Mouse (Mus musculus) embryonic stem cell, embryonic (primary cell): ENCODE results near the gene Wdr38.

Experiments
- CTCF ChIA-PET, 4 experiments: fragments of 300-600 bp in 2 of 4; fragments of 350-600 bp in 2 of 4; sonication (Branson Sonifier 250); formaldehyde crosslinking; loops; one replicate each; lab custom pipeline; 2022; ENCODE audit warnings: inconsistent platforms in 2 of 4; lab: Charles Lee
- POLR2A ChIA-PET, 4 experiments: fragments of 300-600 bp in 2 of 4; fragments of 350-600 bp in 2 of 4; sonication (Branson Sonifier 250); formaldehyde crosslinking; loops; one replicate each; lab custom pipeline; 2022; ENCODE audit warnings: antibody characterized with exemption in 4 of 4, inconsistent platforms in 1 of 4; lab: Charles Lee

Gene Wdr38

DNA sequence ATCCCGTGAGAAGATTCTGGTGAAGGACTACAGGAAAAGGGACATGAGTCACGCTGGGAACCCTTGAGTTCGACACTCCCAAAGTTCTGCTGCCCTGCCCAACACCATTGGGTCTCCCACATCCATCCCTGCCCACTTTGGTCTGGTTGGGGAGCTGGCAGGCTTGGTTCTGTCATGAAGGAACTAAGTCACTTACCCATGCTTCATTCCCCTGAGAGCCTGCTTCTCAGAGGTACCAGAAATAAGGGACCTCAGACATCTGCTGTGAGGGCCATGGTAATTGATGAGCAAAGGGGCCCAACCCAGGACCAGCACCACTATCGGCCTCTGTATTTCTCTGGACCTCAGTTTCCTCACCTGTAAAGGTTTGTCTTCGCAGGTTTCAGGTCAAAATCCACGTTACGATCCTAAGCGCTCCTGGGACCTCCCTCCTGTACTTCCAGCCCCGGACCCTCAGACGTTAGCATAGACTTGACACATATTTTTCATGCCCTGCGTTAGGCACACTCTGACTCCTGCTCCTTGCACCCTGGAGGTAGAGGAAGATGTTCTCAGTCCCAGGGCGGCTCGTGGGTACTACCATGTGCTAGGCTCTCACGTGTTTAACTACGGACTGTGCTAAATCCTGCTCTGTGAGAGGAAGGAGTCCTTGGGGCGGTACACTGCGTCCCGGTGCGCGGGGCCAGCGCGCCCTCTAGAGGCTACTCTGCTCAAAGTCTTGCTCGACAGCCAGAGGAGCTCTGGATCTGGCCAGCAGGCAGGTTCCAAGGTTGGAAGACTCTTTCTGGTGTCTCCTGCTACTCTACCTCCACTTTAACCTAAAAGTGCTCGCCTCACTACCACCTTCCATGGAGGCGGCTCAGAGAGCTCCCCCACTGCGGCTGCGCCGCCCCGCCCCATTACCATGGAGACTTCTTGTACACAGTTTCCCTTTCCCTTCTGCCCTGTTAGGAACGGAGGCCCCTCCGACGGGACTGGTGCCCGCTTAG lies at the start of gene Wdr38:
Gene Wdr38, plus strand, starts transcription at position 91 of the 989 bp plus-strand sequence.
- CTCF ChIA-PET: interaction anchor here (0.5 to 2.0 kb wide), 43 partner anchors 8 to 792 kb away, joined by 3 to 23 read pairs (median 4); partner anchors contain the start of genes Olfml2a (in 4 of the 4), Rpl35 (in 2 of the 4) and Nr6a1 (in 1 of the 4)
- POLR2A ChIA-PET: interaction anchor here in 3 of 4 experiments (0.7 to 13.2 kb wide), 20 partner anchors 8 to 407 kb away, joined by 3 to 225 read pairs (median 6); partner anchors contain the start of gene Olfml2a (in 2 of the 3)

DNA sequence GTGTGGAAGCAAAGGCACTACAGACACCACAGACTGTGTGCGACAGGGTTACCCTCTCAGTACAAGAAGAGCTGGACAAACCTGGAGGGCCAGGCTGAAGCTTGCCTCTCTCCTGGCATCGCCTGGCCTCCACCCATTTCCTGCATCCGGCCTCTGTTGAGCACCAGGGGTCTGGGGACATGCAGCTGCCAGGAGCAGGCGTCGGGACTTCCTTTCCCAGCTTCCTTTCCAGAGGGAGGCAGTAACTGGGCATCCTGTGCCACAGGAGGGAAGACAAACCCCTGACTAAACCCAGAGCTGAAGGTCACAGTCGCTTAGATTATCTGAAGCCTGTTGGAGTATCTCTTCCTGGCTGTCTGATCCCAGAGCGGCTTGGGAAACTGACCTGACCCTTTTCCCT lies 49.7 kb upstream of the Wdr38 start:
- ChIA-PET CTCF (interaction anchor here in 1 of 4 experiments (0.5 kb wide), 1 partner anchor 16 kb away, joined by 7 read pairs; no protein-coding TSS in a partner anchor), POLR2A (interaction anchor here in 1 of 4 experiments (1.8 kb wide), 1 partner anchor 16 kb away, joined by 5 read pairs; the partner anchor contains the start of gene Olfml2a)

DNA sequence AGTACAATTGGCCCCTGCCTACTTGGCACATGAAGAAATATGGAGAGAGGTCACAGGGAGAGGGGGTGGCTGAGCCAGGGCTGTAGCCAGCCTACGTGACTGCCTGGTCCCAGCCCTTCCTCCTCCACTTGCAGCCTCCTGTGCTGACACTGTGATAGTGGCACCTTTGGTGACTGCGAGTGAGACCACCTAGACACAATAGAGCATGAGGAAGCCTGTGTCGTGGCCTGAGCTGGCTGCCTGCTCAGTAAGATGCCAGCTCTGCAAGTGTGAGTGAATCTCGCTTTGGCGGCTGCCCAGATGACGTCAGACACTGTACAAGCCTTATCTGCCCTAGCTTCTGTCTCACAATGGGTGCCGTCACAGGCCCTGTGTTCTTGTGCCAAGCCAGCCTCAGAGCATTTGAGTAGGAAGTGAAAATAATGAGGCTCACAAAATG lies 47.0 kb upstream of the Wdr38 start:
- POLR2A ChIA-PET: interaction anchor here in 2 of 4 experiments (0.7 to 1.7 kb wide), 5 partner anchors 23 to 240 kb away, joined by 3 to 4 read pairs (median 3); partner anchors contain the start of gene Scai (in 1 of the 2)
- CTCF ChIA-PET: interaction anchor here in 2 of 4 experiments (0.6 to 1.4 kb wide), 3 partner anchors 9 to 1809 kb away, joined by 3 to 6 read pairs (median 3); partner anchors contain the start of gene Olfml2a (in 1 of the 2)

DNA sequence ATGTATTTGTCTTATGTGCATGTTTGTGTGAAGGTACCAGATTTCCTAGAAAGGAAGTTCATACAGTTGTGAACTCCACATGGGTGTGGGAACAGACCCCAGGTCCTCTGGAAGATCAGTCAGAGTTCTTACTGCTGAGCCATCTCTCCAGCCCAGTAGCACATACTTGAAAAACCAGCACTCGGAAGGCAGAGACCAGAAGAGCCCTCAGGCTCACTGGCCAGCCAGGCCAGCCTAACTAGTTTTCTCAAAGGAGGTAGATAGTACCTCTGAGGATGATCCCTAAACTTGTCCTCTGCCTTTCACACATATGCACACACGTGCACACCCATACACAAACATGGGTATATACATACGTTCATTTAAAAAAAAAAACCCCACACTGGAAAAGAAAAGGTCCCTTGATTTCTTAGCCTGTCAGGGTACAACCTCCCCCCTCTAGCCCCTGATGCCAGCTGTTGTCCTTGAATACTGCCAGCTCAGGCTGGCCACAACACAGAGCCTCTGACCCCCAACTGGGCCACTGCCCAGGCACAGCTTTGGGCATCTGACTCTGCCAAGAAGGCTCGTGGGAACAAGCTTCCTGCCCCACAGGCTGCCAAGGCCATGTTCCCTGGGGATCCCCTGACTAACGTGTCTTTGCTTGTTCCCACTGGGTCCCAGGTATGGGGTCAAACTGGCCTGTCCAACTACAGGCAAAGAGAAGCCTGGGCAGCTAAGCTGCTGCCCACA lies 44.0 kb upstream of the Wdr38 start:
- POLR2A ChIA-PET: no interaction called here
- CTCF ChIA-PET: no interaction called here

DNA sequence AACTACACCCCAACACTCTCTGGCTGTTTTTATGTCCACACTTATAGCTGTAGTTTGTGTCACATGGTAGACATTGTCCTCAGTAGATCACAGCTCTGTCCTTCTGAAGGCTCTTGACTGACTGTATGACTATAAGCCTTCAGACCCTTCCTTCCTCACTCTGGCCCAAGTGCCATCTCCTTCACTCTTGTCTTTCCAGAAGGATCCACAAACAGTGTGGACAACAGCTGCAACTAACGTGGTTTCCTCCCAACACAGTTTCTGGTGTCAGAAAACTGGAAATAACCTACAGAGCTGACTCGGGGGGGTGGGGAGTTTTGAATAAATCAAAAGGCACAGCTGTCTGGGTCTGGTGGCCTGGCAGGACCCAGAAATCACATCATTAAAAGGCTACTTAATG lies 41.2 kb upstream of the Wdr38 start:
- POLR2A ChIA-PET: interaction anchor here in 1 of 4 experiments (0.5 to 1.2 kb wide), 2 partner anchors 17 to 22 kb away, joined by 3 to 4 read pairs; no protein-coding TSS in a partner anchor

DNA sequence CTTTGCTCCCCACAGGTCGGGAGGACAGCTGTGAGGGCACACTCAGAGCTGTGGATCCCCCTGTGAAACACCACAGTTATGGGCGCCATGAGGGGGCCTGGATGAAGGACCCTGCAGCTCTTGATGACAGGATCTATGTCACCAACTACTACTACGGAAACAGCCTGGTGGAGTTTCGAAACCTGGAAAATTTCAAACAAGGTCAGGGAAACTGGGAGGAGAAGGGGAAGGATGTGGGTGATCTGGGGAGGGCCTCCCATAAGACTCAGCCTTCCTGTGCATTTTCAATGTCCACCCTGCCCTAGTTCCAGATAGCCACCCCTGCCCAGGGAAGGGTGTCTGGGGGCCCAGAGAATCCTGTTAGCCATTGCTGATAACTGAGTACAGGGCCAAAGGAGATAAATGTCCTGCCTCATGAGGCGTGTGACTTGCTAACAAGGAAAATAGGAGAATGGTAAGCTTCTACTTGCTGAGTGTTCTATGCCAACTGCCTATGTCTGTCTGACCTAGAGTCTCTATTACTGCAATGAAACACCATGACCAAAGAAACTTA lies 39.5 kb upstream of the Wdr38 start:
- ChIA-PET POLR2A (interaction anchor here in 1 of 4 experiments (1.2 kb wide), 1 partner anchor 8 kb away, joined by 3 read pairs; no protein-coding TSS in a partner anchor), CTCF (no interaction called here)

More for the DNA sequence above, 41.2 kb upstream of the Wdr38 start:
- CTCF ChIA-PET: no interaction called here

DNA sequence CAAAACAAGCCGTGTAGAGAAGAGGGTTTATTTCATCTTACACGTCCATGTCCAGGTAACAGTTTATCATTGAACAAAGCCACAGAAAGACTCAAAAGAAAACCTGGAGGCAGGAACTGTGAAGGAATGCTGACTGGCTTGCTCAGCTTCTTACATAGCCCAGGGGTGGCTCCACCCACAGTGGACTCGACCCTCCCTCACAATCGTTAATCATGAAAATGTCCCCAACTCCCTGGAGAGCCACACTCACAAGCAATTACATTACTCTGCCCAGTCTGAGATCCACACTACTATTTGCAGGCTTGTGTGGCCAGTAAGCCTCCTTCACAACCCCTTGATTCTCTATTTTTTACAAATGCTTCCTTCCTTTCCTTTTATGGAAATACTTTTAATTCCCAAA lies 33.1 kb upstream of the Wdr38 start:
- ChIA-PET CTCF (interaction anchor here in 1 of 4 experiments (0.8 kb wide), 1 partner anchor 34 kb away, joined by 6 read pairs; no protein-coding TSS in a partner anchor), POLR2A (interaction anchor here in 2 of 4 experiments (0.6 to 1.7 kb wide), 5 partner anchors 12 to 132 kb away, joined by 3 to 4 read pairs (median 4); no protein-coding TSS in a partner anchor)

DNA sequence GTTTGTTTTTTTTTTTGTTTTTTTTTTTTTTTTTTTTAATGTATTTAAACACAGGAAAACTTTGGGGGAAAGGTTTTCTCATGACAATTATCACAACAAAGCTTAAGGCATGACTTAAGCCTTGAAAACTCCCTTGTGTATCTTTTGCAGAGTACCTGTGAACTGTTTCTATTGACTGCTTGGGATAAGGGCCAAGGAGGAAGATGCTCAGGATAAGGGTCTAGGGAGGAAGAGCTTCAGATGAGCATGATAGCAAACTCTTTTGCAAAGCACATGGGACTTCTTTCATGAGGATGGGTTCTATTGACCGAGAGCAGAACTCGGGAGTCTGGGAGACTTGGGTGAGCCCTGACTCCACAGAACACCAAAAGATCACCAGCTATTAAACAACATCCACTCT lies 27.6 kb upstream of the Wdr38 start:
- CTCF ChIA-PET: interaction anchor here in 2 of 4 experiments (0.6 to 0.7 kb wide), 3 partner anchors 29 to 238 kb away, joined by 3 read pairs; no protein-coding TSS in a partner anchor
- POLR2A ChIA-PET: interaction anchor here in 2 of 4 experiments (0.6 to 0.8 kb wide), 3 partner anchors 17 to 140 kb away, joined by 3 to 4 read pairs (median 3); no protein-coding TSS in a partner anchor

DNA sequence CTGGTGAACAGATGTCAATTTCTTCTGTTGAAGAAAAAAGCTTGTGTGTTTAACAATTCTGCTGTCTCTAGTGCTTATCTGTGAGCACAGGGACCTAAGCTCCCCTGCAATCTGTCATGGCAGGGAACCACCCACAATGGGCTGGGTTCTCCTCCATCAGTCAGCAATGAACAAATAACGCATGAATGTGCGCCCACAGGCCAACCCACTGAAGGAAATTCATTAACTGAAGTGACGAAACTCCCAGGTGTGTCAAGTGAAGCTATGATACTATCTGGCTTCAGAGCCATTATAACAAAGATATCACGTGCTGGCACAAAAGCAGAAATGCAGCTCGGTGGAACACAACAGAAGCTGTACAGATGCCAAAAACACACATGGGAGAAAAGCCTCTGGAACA lies 27.2 kb upstream of the Wdr38 start:
- ChIA-PET CTCF (interaction anchor here in 2 of 4 experiments (0.6 to 0.7 kb wide), 3 partner anchors 28 to 237 kb away, joined by 3 read pairs; no protein-coding TSS in a partner anchor), POLR2A (interaction anchor here in 2 of 4 experiments (0.6 to 0.8 kb wide), 3 partner anchors 18 to 140 kb away, joined by 3 to 4 read pairs (median 3); no protein-coding TSS in a partner anchor)

DNA sequence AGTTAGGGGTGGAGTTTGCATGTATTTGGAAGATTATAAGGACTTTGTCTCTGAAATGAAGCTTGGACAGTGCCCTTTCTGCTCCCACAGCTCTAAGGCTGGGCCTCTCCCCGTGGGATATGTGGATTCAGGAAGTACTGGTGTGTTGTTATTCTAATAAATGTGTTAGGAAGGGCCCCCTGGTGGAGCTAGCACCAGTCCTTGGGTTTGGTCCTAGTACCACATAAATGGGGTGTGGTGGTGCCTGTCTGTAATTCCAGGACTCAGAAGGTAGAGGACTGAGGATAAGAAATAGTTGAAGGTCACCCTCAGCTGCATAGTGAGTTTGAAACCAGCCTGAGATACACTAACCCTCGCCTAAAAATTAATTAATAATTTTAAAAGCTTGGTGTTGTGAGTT lies 24.1 kb upstream of the Wdr38 start:
- CTCF ChIA-PET: interaction anchor here in 3 of 4 experiments (1.0 to 2.8 kb wide), 3 partner anchors 11 to 42 kb away, joined by 3 to 10 read pairs (median 3); partner anchors contain the start of gene Olfml2a (in 1 of the 3)
- POLR2A ChIA-PET: interaction anchor here in 2 of 4 experiments (0.6 to 1.6 kb wide), 5 partner anchors 8 to 1556 kb away, joined by 3 to 4 read pairs (median 3); partner anchors contain the start of genes Arpc5l (in 1 of the 2) and Rpl35 (in 1 of the 2)

DNA sequence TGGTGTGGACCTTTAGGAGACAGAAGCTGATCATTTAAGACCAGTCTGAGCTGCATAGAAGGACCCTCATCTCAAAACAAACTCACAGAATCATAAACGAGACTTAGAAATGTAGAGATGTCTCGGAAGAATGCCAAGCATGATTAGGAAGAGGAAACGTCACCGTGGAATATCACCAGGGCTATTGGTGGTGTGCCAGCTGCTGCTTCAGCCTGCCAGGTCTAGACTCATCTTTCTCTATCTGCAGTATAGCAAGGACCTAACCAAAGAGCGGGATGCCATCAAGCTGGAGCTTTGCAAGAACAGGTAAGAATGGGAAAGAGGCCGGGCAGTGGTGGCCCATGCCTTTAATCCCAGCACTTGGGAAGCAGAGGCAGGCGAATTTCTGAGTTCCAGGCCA lies 23.6 kb upstream of the Wdr38 start:
- CTCF ChIA-PET: interaction anchor here in 3 of 4 experiments (1.0 to 2.8 kb wide), 3 partner anchors 11 to 42 kb away, joined by 3 to 10 read pairs (median 3); partner anchors contain the start of gene Olfml2a (in 1 of the 3)
- POLR2A ChIA-PET: interaction anchor here in 2 of 4 experiments (0.6 to 1.6 kb wide), 5 partner anchors 8 to 34 kb away, joined by 3 to 4 read pairs (median 3); partner anchors contain the start of genes Arpc5l (in 1 of the 2) and Rpl35 (in 1 of the 2)

DNA sequence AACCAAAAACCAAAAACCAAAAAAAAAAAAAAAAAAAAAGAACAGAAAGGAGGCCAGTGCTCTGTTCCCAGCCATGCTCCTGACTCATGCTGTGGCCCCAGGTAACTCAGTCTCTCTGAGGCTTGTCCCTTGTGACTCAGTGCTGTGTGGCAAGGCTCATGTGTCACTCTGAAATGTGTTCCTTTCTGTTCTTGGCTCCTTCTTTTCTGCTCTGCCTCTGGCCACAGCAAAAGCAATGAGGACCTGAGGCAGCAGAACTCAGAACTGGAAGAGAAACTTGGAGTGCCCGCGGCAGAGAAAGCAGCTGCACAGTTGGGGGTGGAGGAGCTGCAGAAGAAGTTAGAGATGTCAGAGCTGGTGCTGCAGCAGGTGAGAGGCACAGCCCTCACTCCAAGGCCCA lies 23.1 kb upstream of the Wdr38 start:
- CTCF ChIA-PET: interaction anchor here in 2 of 4 experiments (1.0 to 2.1 kb wide), 2 partner anchors 13 to 14 kb away, joined by 3 to 4 read pairs; no protein-coding TSS in a partner anchor
- POLR2A ChIA-PET: interaction anchor here in 1 of 4 experiments (0.6 to 4.3 kb wide), 4 partner anchors 24 to 33 kb away, joined by 3 to 34 read pairs (median 4); no protein-coding TSS in a partner anchor

DNA sequence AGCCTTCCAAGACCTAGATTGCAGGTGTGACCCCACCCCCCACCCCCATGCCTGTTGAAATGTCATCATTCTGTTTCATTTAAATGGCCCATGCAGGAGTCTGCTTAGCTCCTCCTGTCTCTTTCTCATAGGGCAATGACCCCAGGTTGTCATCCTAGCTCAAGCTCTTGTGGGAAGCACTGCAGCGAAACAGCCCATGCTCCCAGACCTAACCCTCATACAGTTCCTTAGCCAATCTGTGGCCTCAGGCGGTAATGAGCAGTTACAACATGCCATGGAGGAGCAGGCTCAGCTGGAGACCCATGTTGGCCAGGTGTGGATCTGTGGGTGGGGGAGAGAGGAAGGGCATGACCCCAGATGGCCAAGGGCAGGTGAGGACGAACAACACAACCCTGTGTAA lies 22.1 kb upstream of the Wdr38 start:
- ChIA-PET CTCF (interaction anchor here in 3 of 4 experiments (0.9 to 2.3 kb wide), 5 partner anchors 10 to 23 kb away, joined by 3 to 8 read pairs (median 4); no protein-coding TSS in a partner anchor), POLR2A (interaction anchor here (0.6 to 4.3 kb wide), 5 partner anchors 25 to 216 kb away, joined by 3 to 34 read pairs (median 4); partner anchors contain the start of gene Golga1 (in 1 of the 4))

DNA sequence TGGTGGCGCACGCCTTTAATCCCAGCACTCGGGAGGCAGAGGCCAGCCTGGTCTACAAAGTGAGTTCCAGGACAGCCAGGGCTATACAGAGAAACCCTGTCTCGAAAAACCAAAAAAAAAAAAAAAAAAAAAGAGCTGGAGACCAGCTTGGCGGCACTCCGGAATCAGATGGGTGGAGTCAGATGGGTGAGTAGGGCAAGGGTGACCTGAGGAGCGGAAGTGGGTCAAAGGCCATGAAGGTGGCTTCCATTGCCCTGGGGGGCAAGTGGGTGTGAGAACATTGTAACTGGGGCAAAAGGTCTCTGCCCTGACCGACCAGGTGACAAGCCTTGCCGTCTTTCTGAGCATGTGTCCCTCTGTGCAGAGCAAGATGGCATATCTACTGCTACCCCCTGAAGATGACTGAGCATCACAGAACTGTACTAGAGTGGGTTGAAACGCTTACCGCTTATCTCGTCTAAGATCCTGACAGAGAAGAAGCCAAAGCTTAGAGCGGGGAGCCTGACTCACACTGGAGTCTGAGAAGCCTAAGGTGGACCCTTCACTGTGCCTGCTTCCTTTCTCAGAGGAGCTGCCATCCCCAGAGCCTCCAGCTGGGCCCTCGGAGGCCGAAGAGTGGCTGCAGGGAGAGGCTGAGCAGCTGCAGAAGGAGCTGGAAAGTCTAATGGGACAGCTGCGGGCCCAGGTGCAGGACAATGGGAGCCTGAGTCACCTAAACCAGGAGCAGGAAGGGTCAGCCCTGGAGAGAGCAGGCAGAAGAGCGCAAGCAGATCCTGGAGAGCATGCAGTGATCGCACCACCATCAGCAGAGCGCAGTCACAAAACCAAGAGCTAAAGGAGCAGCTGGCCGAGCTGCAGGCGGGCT lies 21.1 kb upstream of the Wdr38 start:
- ChIA-PET CTCF (interaction anchor here (0.5 to 2.3 kb wide), 12 partner anchors 9 to 67 kb away, joined by 3 to 12 read pairs (median 4); partner anchors contain the start of gene Olfml2a (in 2 of the 4)), POLR2A (interaction anchor here in 3 of 4 experiments (0.7 to 4.3 kb wide), 14 partner anchors 9 to 51 kb away, joined by 3 to 34 read pairs (median 4); partner anchors contain the start of genes Arpc5l (in 2 of the 3) and Rpl35 (in 1 of the 3))

DNA sequence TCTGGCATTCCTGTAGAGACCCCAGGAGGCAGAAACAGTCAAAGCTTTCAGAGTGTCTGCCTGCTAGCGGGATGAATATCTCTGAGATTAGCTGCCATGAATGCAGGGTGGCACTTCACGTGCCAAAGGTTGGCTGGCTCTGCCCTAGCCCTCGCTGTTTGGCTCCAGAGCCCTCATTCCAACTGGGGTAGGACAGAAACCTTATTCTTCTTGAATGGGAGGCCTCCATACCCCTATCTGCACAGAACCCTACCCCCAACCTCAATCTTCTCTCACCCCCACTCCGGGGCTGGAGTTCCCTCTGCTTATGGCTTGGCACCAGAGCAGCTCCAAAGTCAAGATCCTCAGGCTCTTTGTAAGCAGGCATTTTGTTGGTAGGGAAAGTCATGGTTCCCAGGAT lies 19.4 kb upstream of the Wdr38 start:
- ChIA-PET CTCF (interaction anchor here in 1 of 4 experiments (2.3 kb wide), 1 partner anchor 10 kb away, joined by 8 read pairs; no protein-coding TSS in a partner anchor), POLR2A (interaction anchor here in 1 of 4 experiments (1.1 to 4.3 kb wide), 2 partner anchors 9 to 23 kb away, joined by 3 to 34 read pairs; no protein-coding TSS in a partner anchor)
